Mouse (Mus musculus) mesoderm, embryonic 11.5 days (tissue): Measurements from ENCODE around the gene Ccnl2.
A peak's percentile ranks its signal among the peaks of the same experiment; 100 is the strongest.

Experiments
- DNase-seq: peaks from one replicate; pipeline ENCODE4 v3.0.0-alpha.2; 2012; ENCODE audit warnings: low read depth, low spot score

Ccnl2 gene

GRCm38 (mm10) chr4:155790021-155790489 lies 22.2 kb upstream of the Ccnl2 start, which contains the start of gene Ankrd65:
TSS of gene Ankrd65 (plus strand) at chr4:155790439.
- no peak for DNase-seq

- DNase-seq = no peak
Measured at GRCm38 (mm10) chr4:155790650-155791161, 21.6 kb upstream of the Ccnl2 start.

GRCm38 (mm10) chr4:155791240-155791933 lies 20.9 kb upstream of the Ccnl2 start:
- DNase-seq = no peak

GRCm38 (mm10) chr4:155793730-155794129 lies 18.6 kb upstream of the Ccnl2 start:
- no peak for DNase-seq

GRCm38 (mm10) chr4:155802075-155802474 lies 10.2 kb upstream of the Ccnl2 start:
- no peak for DNase-seq

GRCm38 (mm10) chr4:155802741-155803339 lies 9.4 kb upstream of the Ccnl2 start, which contains the start of gene Mrpl20:
TSS of gene Mrpl20 (plus strand) at chr4:155802878.
- DNase-seq = no peak

- peak; percentile 97 for DNase-seq
Measured at GRCm38 (mm10) chr4:155803340-155804041, 8.8 kb upstream of the Ccnl2 start.

- DNase-seq = no peak
Measured at GRCm38 (mm10) chr4:155807841-155808240, 4.4 kb upstream of the Ccnl2 start.

- peak; percentile 53 for DNase-seq
Measured at GRCm38 (mm10) chr4:155812665-155813181, 434 bp downstream of the Ccnl2 start.

- DNase-seq = no peak
Measured at GRCm38 (mm10) chr4:155817533-155817932, 5.2 kb downstream of the Ccnl2 start.

GRCm38 (mm10) chr4:155821025-155821424 lies 8.7 kb downstream of the Ccnl2 start:
- peak; percentile 52 for DNase-seq

- no peak for DNase-seq
Measured at GRCm38 (mm10) chr4:155823443-155823842, 11.2 kb downstream of the Ccnl2 start.

- no peak for DNase-seq
Measured at GRCm38 (mm10) chr4:155829866-155830265, 17.6 kb downstream of the Ccnl2 start.

GRCm38 (mm10) chr4:155830596-155830995 lies 18.3 kb downstream of the Ccnl2 start:
- no peak for DNase-seq

- peak; percentile 98 for DNase-seq
Measured at GRCm38 (mm10) chr4:155831205-155831766, 19.0 kb downstream of the Ccnl2 start, which contains the start of gene Aurkaip1. TSS of gene Aurkaip1 (plus strand) at chr4:155831272.

- DNase-seq = no peak
Measured at GRCm38 (mm10) chr4:155831831-155832230, 19.5 kb downstream of the Ccnl2 start.

- DNase-seq = no peak
Measured at GRCm38 (mm10) chr4:155832321-155832720, 20.0 kb downstream of the Ccnl2 start.

- no peak for DNase-seq
Measured at GRCm38 (mm10) chr4:155833234-155833633, 20.9 kb downstream of the Ccnl2 start.

GRCm38 (mm10) chr4:155833836-155834235 lies 21.5 kb downstream of the Ccnl2 start:
- DNase-seq = peak; percentile 81

GRCm38 (mm10) chr4:155837404-155838010 lies 25.2 kb downstream of the Ccnl2 start:
- DNase-seq = no peak
